Mouse (Mus musculus) kidney, adult 2 months (tissue): ENCODE results near the gene Sod2.

ENCODE experiments used
- CTCF ChIP-seq: fragments of 200-500 bp; conservative IDR thresholded peaks from 2 replicates; pipeline ENCODE4 v1.5.1; 2011; ENCODE audit warnings: low read depth, mild to moderate bottlenecking, control low read depth, low read length, moderate library complexity, mixed read lengths; ENCODE audit not compliant: insufficient read depth, insufficient read length
- POLR2A ChIP-seq: fragments of 200-500 bp; IDR thresholded peaks from one replicate; pipeline ENCODE4 v1.6.1; 2011; ENCODE audit warnings: low read depth, low read length, control low read depth

- TF ChIP-seq POLR2A (no peak), CTCF (no peak)
Observed at GRCm38 (mm10) chr17:12999069-12999468, 7.6 kb upstream of the Sod2 start.
